In the genomic region with DNA sequence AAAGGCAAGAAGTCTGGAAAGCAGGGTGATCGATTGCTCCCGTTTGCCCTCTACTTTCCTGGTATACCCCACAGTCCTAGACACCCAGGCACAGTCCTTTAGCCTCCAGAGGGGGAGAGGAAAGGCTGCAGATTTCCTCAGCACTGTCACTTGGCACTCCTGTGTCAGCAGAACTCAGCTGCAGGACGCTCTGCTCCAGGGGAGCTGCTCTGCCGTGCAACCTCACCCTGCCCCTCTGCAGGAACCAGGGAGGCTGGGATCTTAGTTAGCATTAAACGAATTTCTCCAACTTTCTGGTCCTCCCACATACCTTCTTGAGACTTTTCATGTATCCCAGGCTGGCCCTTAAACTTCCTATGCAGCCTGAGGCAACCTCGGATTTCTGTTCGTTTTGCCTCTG, we compare ENCODE assay signal across 16 mouse cellular contexts. TPM values are rescaled to one million over a fixed set of nuclear protein-coding genes. Genes with fewer than 3 reads are reported as not detected.
DNase-seq lines count a peak whose midpoint lies in the region; ATAC-seq lines count a peak whose summit lies in the region.
"Had no signal": no experiment of that assay in that cellular context is flagged by ENCODE, and none has a peak within 500 bp of the region (broad histone marks: within the 10 kb centered on the region; RNA-seq: fewer than 3 reads in every experiment).

No protein-coding gene starts in this region.

- intact Hi-C loops in gastrocnemius, postnatal 36 days (cut with DNase I), result no loop called here

- no peaks in the 10 kb centered on the region for H3K27me3 ChIP-seq in embryonic facial prominence, embryonic 15.5 days
- no peaks in the 10 kb centered on the region for H3K27me3 ChIP-seq in embryonic facial prominence, embryonic 10.5 days (replicated peaks; ENCODE audit: low read depth, poor library complexity, severe bottlenecking)
- no peaks in the 10 kb centered on the region for H3K27me3 ChIP-seq in intestine, embryonic 14.5 days (replicated peaks; ENCODE audit: control insufficient read depth, insufficient read depth, low read length)
- no peaks in the 10 kb centered on the region for H3K27me3 ChIP-seq in intestine, embryonic 15.5 days (replicated peaks)
- H3K27me3 ChIP-seq: embryonic facial prominence, embryonic 12.5 days; forebrain, embryonic 13.5 days; midbrain, embryonic 12.5 days had no signal

- H3K36me3 ChIP-seq in embryonic facial prominence, embryonic 15.5 days, result no peaks in the 10 kb centered on the region; the same call in none of the 2 replicates
- no peaks in the 10 kb centered on the region for H3K36me3 ChIP-seq in embryonic facial prominence, embryonic 10.5 days (replicated peaks)
- no peaks in the 10 kb centered on the region for H3K36me3 ChIP-seq in intestine, embryonic 14.5 days (ENCODE audit: control insufficient read depth, insufficient read depth, low read length)
- no peaks in the 10 kb centered on the region for H3K36me3 ChIP-seq in intestine, embryonic 15.5 days
- H3K36me3 ChIP-seq: midbrain, embryonic 12.5 days had no signal

- H3K4me1 ChIP-seq in embryonic facial prominence, embryonic 15.5 days, result peaks cover 42% of the 10 kb centered on the region
- H3K4me1 ChIP-seq in embryonic facial prominence, embryonic 10.5 days, result peaks cover 50% of the 10 kb centered on the region
- H3K4me1 ChIP-seq in intestine, embryonic 14.5 days (replicated peaks; ENCODE audit: control insufficient read depth, insufficient read depth, low read length), result peaks cover 63% of the 10 kb centered on the region
- H3K4me1 ChIP-seq in intestine, embryonic 15.5 days (replicated peaks), result peaks cover 50% of the 10 kb centered on the region
- H3K4me1 ChIP-seq: forebrain, embryonic 13.5 days; midbrain, embryonic 12.5 days had no signal

- WGBS in embryonic facial prominence, embryonic 15.5 days, result 45% methylated on average over 7 of the region's 7 CpGs
- WGBS in embryonic facial prominence, embryonic 10.5 days, result 54% methylated on average over 7 of the region's 7 CpGs
- 31% methylated on average over 7 of the region's 7 CpGs for WGBS in intestine, embryonic 14.5 days
- WGBS in intestine, embryonic 15.5 days, result 36% methylated on average over 7 of the region's 7 CpGs

- peak overlapping the region; percentile 41; the same call in 1 of the 2 replicates for H3K27ac ChIP-seq in embryonic facial prominence, embryonic 15.5 days (replicated peaks)
- no peak overlapping the region for H3K27ac ChIP-seq in embryonic facial prominence, embryonic 10.5 days (replicated peaks)
- H3K27ac ChIP-seq in intestine, embryonic 14.5 days (ENCODE audit: low read depth), result peak overlapping the region; percentile 76
- no peak overlapping the region for H3K27ac ChIP-seq in intestine, embryonic 15.5 days
- H3K27ac ChIP-seq: embryonic facial prominence, embryonic 12.5 days; forebrain, embryonic 13.5 days; midbrain, embryonic 12.5 days had no signal

- H3K4me3 ChIP-seq in embryonic facial prominence, embryonic 15.5 days (replicated peaks), result no peak overlapping the region
- H3K4me3 ChIP-seq in embryonic facial prominence, embryonic 10.5 days, result no peak overlapping the region
- no peak overlapping the region for H3K4me3 ChIP-seq in intestine, embryonic 14.5 days (ENCODE audit: low read depth, low read length)
- no peak overlapping the region for H3K4me3 ChIP-seq in intestine, embryonic 15.5 days (replicated peaks)
- H3K4me3 ChIP-seq: embryonic facial prominence, embryonic 12.5 days; forebrain, embryonic 13.5 days; midbrain, embryonic 12.5 days had no signal

- no peak overlapping the region for H3K9ac ChIP-seq in embryonic facial prominence, embryonic 15.5 days
- H3K9ac ChIP-seq in intestine, embryonic 14.5 days (ENCODE audit: low read length), result no peak overlapping the region
- H3K9ac ChIP-seq in intestine, embryonic 15.5 days, result no peak overlapping the region
- H3K9ac ChIP-seq: embryonic facial prominence, embryonic 12.5 days; forebrain, embryonic 13.5 days; midbrain, embryonic 12.5 days had no signal

- no peak for DNase-seq in embryonic facial prominence, embryonic 10.5 days (ENCODE audit: low spot score)
- DNase-seq in intestine, embryonic 14.5 days (ENCODE audit: low spot score), result no peak
- DNase-seq in fibroblast of lung, adult 2 months (ENCODE audit: low read depth), result peak; percentile 62
- DNase-seq in kidney, postnatal 36 days, result peak; percentile 49 to 58
- no peak for DNase-seq in gastrocnemius, postnatal 36 days
- DNase-seq in urinary bladder, postnatal 4 days (ENCODE audit: low spot score in 2 of 2), result no peak
- DNase-seq: adrenal gland, adult 8-10 months; cerebellum, postnatal 25 days; left cerebral cortex, postnatal 4 days; lung, adult 18-20 months had no signal

- H3K4me2 ChIP-seq in embryonic facial prominence, embryonic 15.5 days (replicated peaks), result no peak overlapping the region
- no peak overlapping the region for H3K4me2 ChIP-seq in intestine, embryonic 14.5 days (ENCODE audit: low read length)
- no peak overlapping the region for H3K4me2 ChIP-seq in intestine, embryonic 15.5 days (replicated peaks)
- H3K4me2 ChIP-seq: embryonic facial prominence, embryonic 12.5 days; forebrain, embryonic 13.5 days; midbrain, embryonic 12.5 days had no signal

- ATAC-seq in embryonic facial prominence, embryonic 15.5 days (ENCODE audit: insufficient number of reproducible peaks, low FRiP score, low TSS enrichment, low read depth), result no peak
- ATAC-seq in intestine, embryonic 14.5 days (replicated peaks; ENCODE audit: low FRiP score, low TSS enrichment, low read depth), result no peak
- no peak for ATAC-seq in intestine, embryonic 15.5 days
- ATAC-seq: forebrain, embryonic 13.5 days; hindbrain, embryonic 16.5 days had no signal

- no peaks in the 10 kb centered on the region for H3K9me3 ChIP-seq in embryonic facial prominence, embryonic 15.5 days (replicated peaks)
- H3K9me3 ChIP-seq in embryonic facial prominence, embryonic 10.5 days, result no peaks in the 10 kb centered on the region
- no peaks in the 10 kb centered on the region for H3K9me3 ChIP-seq in intestine, embryonic 14.5 days (ENCODE audit: control insufficient read depth, low read length)
- no peaks in the 10 kb centered on the region for H3K9me3 ChIP-seq in intestine, embryonic 15.5 days
- H3K9me3 ChIP-seq: embryonic facial prominence, embryonic 12.5 days; forebrain, embryonic 13.5 days; midbrain, embryonic 12.5 days had no signal

RNA-seq across cellular contexts. Expression of a gene that starts 40.0 kb away (rescaled TPM):
- 27.3 and 28.1 TPM in 2 replicates for polyA plus RNA-seq in embryonic facial prominence, embryonic 15.5 days (2015; fragmentation: Nextera tagmentation; extraction: Ambion mirVana)
- polyA plus RNA-seq in embryonic facial prominence, embryonic 10.5 days (2016; fragmentation: Nextera tagmentation; extraction: Ambion mirVana), result 12.4 and 12.5 TPM in 2 replicates
- 22.9 and 23.9 TPM in 2 replicates for polyA plus RNA-seq in intestine, embryonic 14.5 days (2014; fragmentation: Nextera tagmentation; extraction: Ambion mirVana)
- polyA plus RNA-seq in intestine, embryonic 15.5 days (2015; fragmentation: Nextera tagmentation; extraction: Ambion mirVana), result 15.6 and 15.8 TPM in 2 replicates
- 1 to 10 TPM; 8.6 to 9.4 TPM for total RNA-seq in gastrocnemius, postnatal 36 days (2021)

Comparison
In these comparisons a context has a peak if more than half of its experiments do, and no peak if none do; other contexts are left out.
1. H3K27ac ChIP-seq: peak in embryonic facial prominence, embryonic 15.5 days (single experiment) and intestine, embryonic 14.5 days (single experiment); none in embryonic facial prominence, embryonic 10.5 days (single experiment) and intestine, embryonic 15.5 days (single experiment).
2. DNase-seq: peak in fibroblast of lung, adult 2 months (single experiment) and kidney, postnatal 36 days (2 of 2); none in embryonic facial prominence, embryonic 10.5 days (single experiment), intestine, embryonic 14.5 days (single experiment), gastrocnemius, postnatal 36 days (0 of 2) and urinary bladder, postnatal 4 days (0 of 2).